Mouse (Mus musculus) layer of hippocampus, adult 11-12 months (tissue): ENCODE data around the gene Olfml2b.

Source experiments
- DNase-seq: peaks from one replicate; pipeline ENCODE4 v3.0.0; 2022; ENCODE audit warnings: low spot score

Gene Olfml2b

GRCm38 (mm10) chr1:170696996-170697395 lies 52.7 kb downstream of the Olfml2b start:
- no peak for DNase-seq

- DNase-seq = no peak
These were observed 53.5 kb downstream of the Olfml2b start for GRCm38 (mm10) chr1:170697771-170698356.

GRCm38 (mm10) chr1:170698771-170699170 lies 54.4 kb downstream of the Olfml2b start:
- no peak for DNase-seq

- DNase-seq = no peak
These were observed 55.2 kb downstream of the Olfml2b start for GRCm38 (mm10) chr1:170699553-170699952.

GRCm38 (mm10) chr1:170700496-170701027 lies 56.2 kb downstream of the Olfml2b start:
- DNase-seq = no peak

GRCm38 (mm10) chr1:170701178-170701577 lies 56.8 kb downstream of the Olfml2b start:
- no peak for DNase-seq

GRCm38 (mm10) chr1:170701582-170701981 lies 57.2 kb downstream of the Olfml2b start:
- no peak for DNase-seq

- no peak for DNase-seq
These were observed 57.9 kb downstream of the Olfml2b start for GRCm38 (mm10) chr1:170702263-170702662.

GRCm38 (mm10) chr1:170702958-170703357 lies 58.6 kb downstream of the Olfml2b start:
- no peak for DNase-seq

- DNase-seq = no peak
These were observed 59.8 kb downstream of the Olfml2b start for GRCm38 (mm10) chr1:170704103-170704502.

- no peak for DNase-seq
These were observed 60.7 kb downstream of the Olfml2b start for GRCm38 (mm10) chr1:170704911-170705594.

GRCm38 (mm10) chr1:170706046-170706445 lies 61.7 kb downstream of the Olfml2b start:
- DNase-seq = no peak

- no peak for DNase-seq
These were observed 64.7 kb downstream of the Olfml2b start for GRCm38 (mm10) chr1:170709034-170709433.

- peak; percentile 52 for DNase-seq
These were observed 65.1 kb downstream of the Olfml2b start for GRCm38 (mm10) chr1:170709481-170709880.

- no peak for DNase-seq
These were observed 65.6 kb downstream of the Olfml2b start for GRCm38 (mm10) chr1:170709969-170710368.

- no peak for DNase-seq
These were observed 67.4 kb downstream of the Olfml2b start for GRCm38 (mm10) chr1:170711731-170712130.

GRCm38 (mm10) chr1:170717241-170717828 lies 73.0 kb downstream of the Olfml2b start:
- DNase-seq = no peak

GRCm38 (mm10) chr1:170718133-170718810 lies 73.9 kb downstream of the Olfml2b start:
- DNase-seq = no peak

- DNase-seq = peak; percentile 73
These were observed 77.2 kb downstream of the Olfml2b start for GRCm38 (mm10) chr1:170721560-170721959.

GRCm38 (mm10) chr1:170728524-170728923 lies 84.2 kb downstream of the Olfml2b start:
- DNase-seq = peak; percentile 51

GRCm38 (mm10) chr1:170729267-170729962 lies 85.1 kb downstream of the Olfml2b start:
- no peak for DNase-seq
